Mouse (Mus musculus): ENCODE measurements around the gene Gm37240. TPM values are rescaled to one million over a fixed set of nuclear protein-coding genes. Genes with fewer than 3 reads are reported as not detected.

Gm37240 gene
- polyA plus RNA-seq, 1 experiment from 2014 or later = 12.7 TPM

GRCm38 (mm10) chr3:85417663-85418062 lies 469.7 kb downstream of the Gm37240 start:
- no peaks in the 10 kb centered on the region for H3K4me1 ChIP-seq (replicated peaks)
- H3K9me3 ChIP-seq (replicated peaks) = no peaks in the 10 kb centered on the region
- H3K4me3 ChIP-seq = no peak overlapping the region
- H3K27me3 ChIP-seq = no peaks in the 10 kb centered on the region
- WGBS = 77% methylated on average over 4 of the region's 4 CpGs
- no peak overlapping the region for H3K27ac ChIP-seq
- no peak overlapping the region for H3K9ac ChIP-seq
- H3K4me2 ChIP-seq = no peak overlapping the region
- no peaks in the 10 kb centered on the region for H3K36me3 ChIP-seq
- ATAC-seq (replicated peaks; ENCODE audit: insufficient number of reproducible peaks, insufficient read depth, low FRiP score, low read depth) = no peak

GRCm38 (mm10) chr3:85398841-85399240 lies 488.5 kb downstream of the Gm37240 start:
- no peak for ATAC-seq (replicated peaks; ENCODE audit: insufficient number of reproducible peaks, insufficient read depth, low FRiP score, low read depth)
- Histone ChIP-seq H3K36me3 (no peaks in the 10 kb centered on the region), H3K9me3 (replicated peaks) (no peaks in the 10 kb centered on the region), H3K9ac (no peak overlapping the region), H3K27me3 (no peaks in the 10 kb centered on the region), H3K27ac (no peak overlapping the region), H3K4me3 (no peak overlapping the region), H3K4me1 (replicated peaks) (no peaks in the 10 kb centered on the region), H3K4me2 (no peak overlapping the region)

DNA sequence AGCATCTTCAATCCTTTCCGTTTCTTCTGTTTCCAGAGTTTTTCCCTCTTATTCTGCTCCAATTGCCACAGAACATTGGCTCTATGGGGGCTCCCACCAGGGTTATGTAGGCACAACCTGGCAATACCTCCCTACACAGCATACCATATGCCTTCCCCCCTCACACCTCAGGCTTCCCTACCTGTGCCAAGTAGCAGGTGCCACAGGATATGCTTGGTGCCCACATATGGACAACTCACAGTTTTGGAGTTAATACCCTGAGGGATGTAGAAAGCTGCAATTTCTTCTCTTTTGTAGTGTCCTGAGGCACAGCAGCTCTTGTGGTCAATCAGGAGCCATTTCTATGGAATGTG lies 488.9 kb downstream of the Gm37240 start:
- H3K4me1 ChIP-seq (replicated peaks) = no peaks in the 10 kb centered on the region
- 88% methylated on average over 1 of the region's 1 CpGs for WGBS
- ATAC-seq (replicated peaks; ENCODE audit: insufficient number of reproducible peaks, insufficient read depth, low FRiP score, low read depth) = no peak

DNA sequence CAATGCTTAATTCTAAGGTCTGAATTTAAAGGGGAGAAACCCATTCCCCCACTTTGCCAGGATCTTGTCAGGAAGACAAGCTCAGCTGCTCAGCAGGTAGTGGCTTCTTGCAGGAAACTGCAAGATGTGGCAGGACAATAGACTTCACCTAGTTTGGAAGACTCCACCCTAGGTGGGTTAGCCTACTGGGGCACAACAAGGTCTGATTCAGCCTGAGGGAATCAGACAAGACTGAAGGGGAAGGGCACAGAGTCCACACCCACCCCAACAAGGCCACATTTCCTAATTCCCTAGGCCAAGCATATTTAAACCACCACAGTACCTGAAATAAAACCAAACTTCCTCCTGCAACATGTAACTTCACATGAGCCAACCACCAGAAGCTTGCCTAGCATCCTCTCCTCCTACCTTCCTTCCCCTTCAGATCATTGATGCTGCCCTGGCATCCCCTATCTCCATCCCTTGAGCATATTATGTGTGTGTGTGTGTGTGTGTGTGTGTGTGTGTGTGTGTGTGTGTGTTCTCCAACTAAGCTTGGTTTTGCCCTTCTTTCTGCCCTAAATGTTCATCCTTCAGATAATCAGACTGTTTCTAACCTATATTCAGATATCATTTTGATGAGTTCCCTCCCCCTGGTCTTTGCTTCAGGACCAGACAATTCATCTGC lies 489.4 kb downstream of the Gm37240 start:
- Histone ChIP-seq H3K4me1 (replicated peaks) (no peaks in the 10 kb centered on the region), H3K36me3 (no peaks in the 10 kb centered on the region), H3K4me2 (no peak overlapping the region), H3K4me3 (no peak overlapping the region), H3K27ac (no peak overlapping the region), H3K27me3 (no peaks in the 10 kb centered on the region), H3K9me3 (replicated peaks) (no peaks in the 10 kb centered on the region), H3K9ac (no peak overlapping the region)
- no peak for ATAC-seq (replicated peaks; ENCODE audit: insufficient number of reproducible peaks, insufficient read depth, low FRiP score, low read depth)

More for the DNA sequence above, 488.9 kb downstream of the Gm37240 start:
- Histone ChIP-seq H3K27ac (no peak overlapping the region), H3K9ac (no peak overlapping the region), H3K27me3 (no peaks in the 10 kb centered on the region), H3K9me3 (replicated peaks) (no peaks in the 10 kb centered on the region), H3K36me3 (no peaks in the 10 kb centered on the region), H3K4me2 (no peak overlapping the region), H3K4me3 (no peak overlapping the region)

- H3K9me3 ChIP-seq (replicated peaks) = no peaks in the 10 kb centered on the region
- ATAC-seq (replicated peaks; ENCODE audit: insufficient number of reproducible peaks, insufficient read depth, low FRiP score, low read depth) = no peak
- H3K36me3 ChIP-seq = no peaks in the 10 kb centered on the region
- H3K9ac ChIP-seq = no peak overlapping the region
- WGBS = 89% methylated on average over 3 of the region's 3 CpGs
- H3K4me3 ChIP-seq = no peak overlapping the region
- no peaks in the 10 kb centered on the region for H3K27me3 ChIP-seq
- no peaks in the 10 kb centered on the region for H3K4me1 ChIP-seq (replicated peaks)
- H3K4me2 ChIP-seq = no peak overlapping the region
- H3K27ac ChIP-seq = no peak overlapping the region
These were observed 493.9 kb downstream of the Gm37240 start for GRCm38 (mm10) chr3:85393395-85393794.

DNA sequence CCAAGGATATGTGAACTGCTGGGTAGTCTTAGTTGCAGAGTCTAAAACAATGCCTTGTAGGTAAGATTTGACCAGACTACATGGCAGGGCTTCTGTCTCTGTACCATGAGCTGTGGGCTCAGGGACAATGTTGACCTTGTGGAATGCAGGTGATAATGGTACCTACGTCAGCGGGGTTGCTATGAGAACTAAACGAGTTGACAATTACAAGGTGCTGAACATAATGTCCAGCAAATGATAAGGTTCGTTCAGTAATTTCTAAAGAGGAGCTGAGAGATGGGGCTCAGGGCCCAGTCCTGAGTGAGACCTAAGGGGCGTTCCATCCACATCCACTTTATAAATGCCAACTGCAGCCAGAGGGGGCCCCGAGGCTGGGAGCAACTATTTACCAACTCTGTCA lies 495.6 kb downstream of the Gm37240 start:
- ATAC-seq (replicated peaks; ENCODE audit: insufficient number of reproducible peaks, insufficient read depth, low FRiP score, low read depth) = no peak
- WGBS = 68% methylated on average over 6 of the region's 6 CpGs
- H3K4me1 ChIP-seq (replicated peaks) = 0 out of 2 replicates have a peak, but pooled peaks cover 4% of the 10 kb centered on the region

DNA sequence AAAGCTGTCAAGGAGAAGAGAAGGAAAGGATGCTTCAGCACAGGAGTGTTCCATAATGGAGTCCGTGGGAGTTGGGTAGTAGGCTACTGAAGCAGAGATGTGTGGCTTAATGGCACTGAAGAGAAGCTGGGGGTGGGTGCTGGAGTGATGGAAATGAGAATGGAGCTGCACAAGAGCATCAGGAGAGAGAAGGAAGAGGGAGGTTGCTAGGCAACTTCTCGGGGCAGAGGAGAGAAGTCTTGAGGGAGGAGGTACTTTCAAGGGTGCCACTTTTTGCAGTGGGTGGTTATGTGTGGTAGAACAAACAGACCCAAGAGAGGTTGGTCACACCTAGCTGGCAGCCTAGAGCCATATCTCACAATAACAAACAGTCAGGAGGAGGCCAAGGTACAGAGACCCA lies 496.2 kb downstream of the Gm37240 start:
- Histone ChIP-seq H3K4me3 (no peak overlapping the region), H3K36me3 (no peaks in the 10 kb centered on the region), H3K4me2 (no peak overlapping the region), H3K27me3 (no peaks in the 10 kb centered on the region), H3K4me1 (replicated peaks) (0 out of 2 replicates have a peak, but pooled peaks cover 4% of the 10 kb centered on the region), H3K9me3 (replicated peaks) (no peaks in the 10 kb centered on the region), H3K27ac (no peak overlapping the region), H3K9ac (no peak overlapping the region)
- WGBS = 81% methylated on average over 2 of the region's 2 CpGs
- no peak for ATAC-seq (replicated peaks; ENCODE audit: insufficient number of reproducible peaks, insufficient read depth, low FRiP score, low read depth)

More for the DNA sequence above, 495.6 kb downstream of the Gm37240 start:
- Histone ChIP-seq H3K4me2 (no peak overlapping the region), H3K36me3 (no peaks in the 10 kb centered on the region), H3K27me3 (no peaks in the 10 kb centered on the region), H3K27ac (no peak overlapping the region), H3K9me3 (replicated peaks) (no peaks in the 10 kb centered on the region), H3K4me3 (no peak overlapping the region), H3K9ac (no peak overlapping the region)

GRCm38 (mm10) chr3:85385371-85385770 lies 501.9 kb downstream of the Gm37240 start:
- H3K36me3 ChIP-seq = no peaks in the 10 kb centered on the region
- H3K9ac ChIP-seq = no peak overlapping the region
- H3K27me3 ChIP-seq = no peaks in the 10 kb centered on the region
- no peak for ATAC-seq (replicated peaks; ENCODE audit: insufficient number of reproducible peaks, insufficient read depth, low FRiP score, low read depth)
- no peak overlapping the region for H3K4me2 ChIP-seq
- 0 out of 2 replicates have a peak, but pooled peaks cover 4% of the 10 kb centered on the region for H3K4me1 ChIP-seq (replicated peaks)
- no peaks in the 10 kb centered on the region for H3K9me3 ChIP-seq (replicated peaks)
- H3K27ac ChIP-seq = no peak overlapping the region
- no peak overlapping the region for H3K4me3 ChIP-seq

GRCm38 (mm10) chr3:85383330-85383729 lies 504.0 kb downstream of the Gm37240 start:
- H3K27ac ChIP-seq = no peak overlapping the region
- H3K36me3 ChIP-seq = no peaks in the 10 kb centered on the region
- no peak overlapping the region for H3K4me3 ChIP-seq
- H3K27me3 ChIP-seq = no peaks in the 10 kb centered on the region
- no peaks in the 10 kb centered on the region for H3K9me3 ChIP-seq (replicated peaks)
- WGBS = 76% methylated on average over 3 of the region's 3 CpGs
- H3K9ac ChIP-seq = no peak overlapping the region
- ATAC-seq (replicated peaks; ENCODE audit: insufficient number of reproducible peaks, insufficient read depth, low FRiP score, low read depth) = no peak
- no peak overlapping the region for H3K4me2 ChIP-seq
- H3K4me1 ChIP-seq (replicated peaks) = peaks cover 13% of the 10 kb centered on the region

DNA sequence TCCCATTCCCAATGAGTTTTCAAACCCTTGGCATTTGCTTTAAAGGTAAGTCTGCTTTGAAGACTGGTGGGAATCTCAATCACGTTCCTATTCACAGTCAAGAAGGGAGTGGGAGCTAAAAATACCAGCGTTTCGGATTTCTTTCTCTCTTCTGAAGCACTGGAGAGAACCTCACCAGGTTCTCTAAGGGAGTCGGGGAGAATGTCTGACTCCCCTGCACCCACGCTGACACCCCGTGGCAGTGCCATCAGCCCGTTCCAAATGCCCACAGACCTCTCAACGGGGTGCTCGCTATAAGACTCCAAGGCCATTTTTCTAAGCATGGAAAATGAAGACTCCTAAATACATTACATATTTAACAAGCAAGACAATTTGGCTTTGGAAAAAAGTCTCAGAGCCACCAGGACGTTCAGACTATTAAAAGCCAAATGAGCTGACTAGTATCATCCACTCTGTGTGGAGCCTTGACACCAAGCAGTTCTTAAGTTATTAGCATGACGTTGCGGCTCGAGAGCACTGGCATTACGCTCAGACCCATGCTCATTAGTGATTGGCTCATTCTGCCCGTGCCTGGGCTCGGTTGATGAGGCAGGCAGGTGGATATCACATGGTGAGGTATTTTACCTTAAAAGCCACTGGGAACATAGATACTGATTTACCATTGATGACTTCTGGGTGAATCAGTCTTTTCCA lies 508.5 kb downstream of the Gm37240 start:
- Histone ChIP-seq H3K27ac (peak overlapping the region; percentile 74), H3K4me1 (replicated peaks) (peaks cover 19% of the 10 kb centered on the region), H3K27me3 (no peaks in the 10 kb centered on the region), H3K9ac (no peak overlapping the region), H3K4me2 (peak overlapping the region; percentile 35), H3K4me3 (no peak overlapping the region), H3K36me3 (no peaks in the 10 kb centered on the region), H3K9me3 (replicated peaks) (no peaks in the 10 kb centered on the region)
- 48% methylated on average over 16 of the region's 16 CpGs for WGBS
- ATAC-seq (replicated peaks; ENCODE audit: insufficient number of reproducible peaks, insufficient read depth, low FRiP score, low read depth) = no peak

DNA sequence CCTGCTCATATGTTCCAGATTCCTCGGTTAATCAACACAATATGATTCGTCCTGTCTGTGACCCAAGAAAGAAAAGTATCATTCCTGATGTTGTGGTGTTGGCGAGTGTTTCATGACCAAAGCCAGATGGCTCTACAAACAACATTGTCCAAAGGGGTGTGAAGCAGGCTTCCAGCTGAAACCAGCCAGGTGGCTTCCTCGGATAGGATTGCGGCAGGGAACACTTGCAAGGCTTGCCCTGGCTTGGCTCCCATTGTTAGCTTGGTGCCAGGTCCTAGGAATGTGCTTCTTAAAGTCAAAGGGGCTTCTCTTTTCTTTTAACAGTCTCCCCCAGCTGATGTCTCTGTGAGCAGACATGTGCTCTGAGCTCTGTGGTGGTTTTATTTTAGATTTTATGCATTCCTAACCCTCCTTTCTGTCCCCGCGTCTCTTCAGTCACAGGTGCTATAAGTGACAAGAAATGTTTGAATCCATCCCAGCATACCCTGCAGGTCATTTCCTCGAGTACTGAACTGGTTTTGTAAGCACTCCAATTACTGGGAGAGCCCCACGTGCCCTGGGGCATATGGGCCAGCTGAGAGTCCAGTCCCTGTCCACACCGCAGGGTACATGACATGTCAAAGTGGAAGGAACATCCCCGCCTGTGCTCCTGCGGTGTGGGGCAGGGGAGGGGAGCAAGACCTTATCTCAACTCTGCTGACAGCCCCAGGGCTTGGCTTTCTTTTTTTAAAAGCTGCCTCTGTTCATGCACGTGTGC lies 509.2 kb downstream of the Gm37240 start:
- Histone ChIP-seq H3K27ac (peak overlapping the region; percentile 74), H3K27me3 (no peaks in the 10 kb centered on the region), H3K4me2 (peak overlapping the region; percentile 35), H3K36me3 (no peaks in the 10 kb centered on the region), H3K4me3 (no peak overlapping the region), H3K9me3 (replicated peaks) (no peaks in the 10 kb centered on the region), H3K4me1 (replicated peaks) (peaks cover 23% of the 10 kb centered on the region), H3K9ac (no peak overlapping the region)
- ATAC-seq (replicated peaks; ENCODE audit: insufficient number of reproducible peaks, insufficient read depth, low FRiP score, low read depth) = peak; percentile 74
- WGBS = 23% methylated on average over 13 of the region's 13 CpGs

Measured in heart, embryonic 15.5 days (tissue).